Mouse (Mus musculus) MEL (cell line): ENCODE results near the gene Efcab5. TPM values are rescaled to one million over a fixed set of nuclear protein-coding genes. Genes with fewer than 3 reads are reported as not detected.

Experiments used
- DNase-seq: peaks from one replicate; pipeline ENCODE4 v3.0.0; 2011; ENCODE audit warnings: low read depth, low spot score
- H3K27ac ChIP-seq: 2 replicates; pipeline ENCODE4 v1.5.1; 2012; ENCODE audit warnings: low read depth, mild to moderate bottlenecking, control low read depth, low read length, moderate library complexity; ENCODE audit not compliant: control insufficient read depth
- H3K27me3 ChIP-seq, 2 experiments: fragments of 150-350 bp in 1 of 2; sonication (generic) in 1 of 2; 2 replicates each; pipeline ENCODE4 v1.6.1; 2012; ENCODE audit warnings: low read length in 2 of 2, mild to moderate bottlenecking in 2 of 2, improper control_type of control experiment in 1 of 2, moderate library complexity in 1 of 2; ENCODE audit not compliant: insufficient read depth in 2 of 2, control insufficient read depth in 1 of 2
- H3K36me3 ChIP-seq, 2 experiments: 2 replicates each; pipeline ENCODE4 v1.6.1; 2012 to 2014; ENCODE audit warnings: low read length in 2 of 2, improper control_type of control experiment in 1 of 2, inconsistent platforms in 1 of 2, mild to moderate bottlenecking in 1 of 2; ENCODE audit not compliant: insufficient read depth in 2 of 2, control insufficient read depth in 1 of 2
- H3K4me1 ChIP-seq, 2 experiments: fragments of 150-350 bp in 1 of 2; sonication (generic) in 1 of 2; 2 replicates each; pipeline ENCODE4 v1.6.1; 2012; ENCODE audit warnings: low read length in 2 of 2, improper control_type of control experiment in 1 of 2, mild to moderate bottlenecking in 1 of 2; ENCODE audit not compliant: insufficient read depth in 2 of 2, control insufficient read depth in 1 of 2
- H3K4me3 ChIP-seq, 2 experiments: fragments of 150-350 bp in 1 of 2; sonication (generic) in 1 of 2; 2 replicates each; pipeline ENCODE4 v1.5.1; 2012; ENCODE audit warnings: low read depth in 2 of 2, low read length in 2 of 2, mild to moderate bottlenecking in 2 of 2, moderate library complexity in 2 of 2, control low read depth in 1 of 2, improper control_type of control experiment in 1 of 2; ENCODE audit not compliant: control insufficient read depth in 1 of 2, insufficient read depth in 1 of 2
- H3K79me2 ChIP-seq: 2 replicates; pipeline ENCODE4 v1.6.1; 2012; ENCODE audit warnings: mild to moderate bottlenecking, low read length, moderate library complexity; ENCODE audit not compliant: control insufficient read depth, poor library complexity, insufficient read depth
- H3K9ac ChIP-seq: 2 replicates; pipeline ENCODE4 v1.6.1; 2012; ENCODE audit warnings: low read depth, mild to moderate bottlenecking, control low read depth, low read length, moderate library complexity; ENCODE audit not compliant: control insufficient read depth, poor library complexity, severe bottlenecking
- H3K9me3 ChIP-seq: fragments of 150-350 bp; sonication (generic); replicated peaks from 2 replicates; pipeline ENCODE4 v1.6.1; 2012; ENCODE audit warnings: mild to moderate bottlenecking, low read length, improper control_type of control experiment, moderate library complexity; ENCODE audit not compliant: insufficient read depth
- BHLHE40 ChIP-seq: IDR thresholded peaks from 2 replicates; pipeline ENCODE4 v1.6.1; 2012; ENCODE audit warnings: low read depth, mild to moderate bottlenecking, inconsistent platforms, low read length, improper control_type of control experiment, borderline replicate concordance
- CHD1 ChIP-seq: IDR thresholded peaks from 2 replicates; pipeline ENCODE4 v1.6.1; 2012; ENCODE audit warnings: low read depth, mild to moderate bottlenecking, inconsistent platforms, low read length, improper control_type of control experiment
- CHD2 ChIP-seq: IDR thresholded peaks from 2 replicates; pipeline ENCODE4 v1.6.1; 2011; ENCODE audit warnings: low read length, improper control_type of control experiment
- CTCF ChIP-seq, 3 experiments: IDR thresholded peaks in 2 of 3; conservative IDR thresholded peaks in 1 of 3; 2 replicates each; pipeline ENCODE4 v1.5.1; 2011 to 2012; ENCODE audit warnings: low read length in 3 of 3, low read depth in 2 of 3, mild to moderate bottlenecking in 2 of 3, improper control_type of control experiment in 1 of 3, inconsistent platforms in 1 of 3, mixed read lengths in 1 of 3, moderate library complexity in 1 of 3; ENCODE audit not compliant: control insufficient read depth in 1 of 3, insufficient read depth in 1 of 3, poor library complexity in 1 of 3, severe bottlenecking in 1 of 3
- E2F4 ChIP-seq: IDR thresholded peaks from 2 replicates; pipeline ENCODE4 v1.6.1; 2011; ENCODE audit warnings: low read depth, low read length, improper control_type of control experiment, borderline replicate concordance
- ETS1 ChIP-seq: IDR thresholded peaks from 2 replicates; pipeline ENCODE4 v1.6.1; 2012; ENCODE audit warnings: low read depth, mild to moderate bottlenecking, inconsistent platforms, low read length, improper control_type of control experiment, moderate library complexity
- GABPA ChIP-seq: IDR thresholded peaks from 2 replicates; pipeline ENCODE4 v1.6.1; 2012; ENCODE audit warnings: low read depth, mild to moderate bottlenecking, inconsistent platforms, low read length, improper control_type of control experiment, moderate library complexity
- GATA1 ChIP-seq: IDR thresholded peaks from 2 replicates; pipeline ENCODE4 v1.6.1; 2011; ENCODE audit warnings: low read depth, low read length, improper control_type of control experiment
- KAT2A ChIP-seq: conservative IDR thresholded peaks from 2 replicates; pipeline ENCODE4 v1.6.1; 2012; ENCODE audit warnings: low read depth, low read length, improper control_type of control experiment, inconsistent platforms
- MAFK ChIP-seq: IDR thresholded peaks from 2 replicates; pipeline ENCODE4 v1.6.1; 2011; ENCODE audit warnings: low read depth, mild to moderate bottlenecking, low read length, improper control_type of control experiment, borderline replicate concordance
- MAX ChIP-seq: IDR thresholded peaks from 2 replicates; pipeline ENCODE4 v1.6.1; 2011; ENCODE audit warnings: low read length, improper control_type of control experiment
- MAZ ChIP-seq: IDR thresholded peaks from 2 replicates; pipeline ENCODE4 v1.6.1; 2012; ENCODE audit warnings: low read depth, mild to moderate bottlenecking, inconsistent platforms, low read length, improper control_type of control experiment
- MXI1 ChIP-seq: IDR thresholded peaks from 2 replicates; pipeline ENCODE4 v1.6.1; 2011; ENCODE audit warnings: mild to moderate bottlenecking, low read depth, low read length, improper control_type of control experiment
- MYB ChIP-seq: IDR thresholded peaks from 2 replicates; pipeline ENCODE4 v1.6.1; 2011; ENCODE audit warnings: mild to moderate bottlenecking, low read depth, low read length, improper control_type of control experiment
- NELFE ChIP-seq: IDR thresholded peaks from 2 replicates; pipeline ENCODE4 v1.6.1; 2011; ENCODE audit warnings: low read depth, low read length, improper control_type of control experiment
- NRF1 ChIP-seq: IDR thresholded peaks from 2 replicates; pipeline ENCODE4 v1.6.1; 2014; ENCODE audit warnings: low read depth, mild to moderate bottlenecking, inconsistent platforms, low read length, improper control_type of control experiment, moderate library complexity; ENCODE audit not compliant: poor library complexity, insufficient read depth, severe bottlenecking
- POLR2A ChIP-seq, 2 experiments: IDR thresholded peaks; 2 replicates each; pipeline ENCODE4 v1.6.1; 2011 to 2012; ENCODE audit warnings: low read length in 2 of 2, mild to moderate bottlenecking in 2 of 2, control low read depth in 1 of 2, improper control_type of control experiment in 1 of 2, low read depth in 1 of 2, moderate library complexity in 1 of 2; ENCODE audit not compliant: control insufficient read depth in 1 of 2, insufficient read depth in 1 of 2, poor library complexity in 1 of 2
- POLR2AphosphoS2 ChIP-seq: IDR thresholded peaks from 2 replicates; pipeline ENCODE4 v1.6.1; 2011; ENCODE audit warnings: low read length, improper control_type of control experiment
- RCOR1 ChIP-seq: IDR thresholded peaks from 2 replicates; pipeline ENCODE4 v1.6.1; 2012; ENCODE audit warnings: low read depth, mild to moderate bottlenecking, inconsistent platforms, low read length, improper control_type of control experiment
- SIN3A ChIP-seq: IDR thresholded peaks from 2 replicates; pipeline ENCODE4 v1.6.1; 2012; ENCODE audit warnings: low read length, improper control_type of control experiment, inconsistent platforms
- SMC3 ChIP-seq: IDR thresholded peaks from 2 replicates; pipeline ENCODE4 v1.6.1; 2011; ENCODE audit warnings: low read depth, low read length, improper control_type of control experiment
- TAL1 ChIP-seq: IDR thresholded peaks from 2 replicates; pipeline ENCODE4 v1.6.1; 2012; ENCODE audit warnings: mild to moderate bottlenecking, inconsistent platforms, low read length, moderate library complexity, mixed read lengths
- TCF12 ChIP-seq: IDR thresholded peaks from 2 replicates; pipeline ENCODE4 v1.6.1; 2014; ENCODE audit warnings: low read depth, mild to moderate bottlenecking, inconsistent platforms, low read length, improper control_type of control experiment, moderate library complexity
- UBTF ChIP-seq: IDR thresholded peaks from 2 replicates; pipeline ENCODE4 v1.6.1; 2012; ENCODE audit warnings: low read depth, mild to moderate bottlenecking, inconsistent platforms, low read length, improper control_type of control experiment, moderate library complexity, borderline replicate concordance; ENCODE audit not compliant: insufficient read depth
- USF1 ChIP-seq: IDR thresholded peaks from 2 replicates; pipeline ENCODE4 v1.6.1; 2014; ENCODE audit warnings: low read depth, mild to moderate bottlenecking, inconsistent platforms, low read length, improper control_type of control experiment, moderate library complexity
- ZC3H11A ChIP-seq: IDR thresholded peaks from 2 replicates; pipeline ENCODE4 v1.6.1; 2012; ENCODE audit warnings: low read depth, mild to moderate bottlenecking, inconsistent platforms, low read length, improper control_type of control experiment
- ZKSCAN1 ChIP-seq: IDR thresholded peaks from 2 replicates; pipeline ENCODE4 v1.6.1; 2012; ENCODE audit warnings: low read depth, mild to moderate bottlenecking, inconsistent platforms, low read length, improper control_type of control experiment, moderate library complexity
- ZMIZ1 ChIP-seq: IDR thresholded peaks from 2 replicates; pipeline ENCODE4 v1.6.1; 2012; ENCODE audit warnings: low read depth, mild to moderate bottlenecking, inconsistent platforms, low read length, improper control_type of control experiment, moderate library complexity
- ZNF384 ChIP-seq: IDR thresholded peaks from 2 replicates; pipeline ENCODE4 v1.6.1; 2012; ENCODE audit warnings: low read depth, mild to moderate bottlenecking, inconsistent platforms, low read length, improper control_type of control experiment
- polyA plus RNA-seq, 2 experiments: library from polyadenylated mRNA; stranded (reverse) in 1 of 2; unstranded in 1 of 2; fragments of >175 nt in 1 of 2; fragments of >200 nt in 1 of 2; gene quantifications; 2 replicates each; pipeline versions ENCODE4 v1.2.1 to v1.2.4; 2012; ENCODE audit warnings: low replicate concordance in 2 of 2, low read depth in 1 of 2; ENCODE audit not compliant: insufficient read length in 2 of 2, insufficient read depth in 1 of 2, missing spikeins in 1 of 2
- total RNA-seq: library from RNA; depleted of rRNA; stranded (reverse); fragments of 300-350 nt; gene quantifications from 2 replicates; pipeline ENCODE4 v1.2.3, GENCODE M21; 2012

Efcab5 gene
- total and polyA plus RNA-seq, 3 experiments, result 0.27 to 0.29 TPM; not detected in 1

GRCm38 (mm10) chr11:77181528-77181927 is 7.2 kb downstream of the Efcab5 start:
- no peaks in the 10 kb centered on the region for H3K4me1 ChIP-seq
- H3K27me3 ChIP-seq, result no peaks in the 10 kb centered on the region
- no peaks in the 10 kb centered on the region for H3K9me3 ChIP-seq
- no peak overlapping the region for H3K9ac ChIP-seq
- TF ChIP-seq ZNF384 (no peak), ZMIZ1 (no peak), GABPA (no peak), MXI1 (no peak), MAZ (no peak), MAFK (no peak), CHD2 (no peak), RCOR1 (no peak), ZC3H11A (no peak), UBTF (no peak), E2F4 (no peak), POLR2AphosphoS2 (no peak), NELFE (no peak), ZKSCAN1 (no peak), USF1 (no peak)
- TF ChIP-seq, all 39 proteins: peak for 0
- Histone ChIP-seq H3K79me2 (no peaks in the 10 kb centered on the region), H3K27ac (no peak overlapping the region), H3K36me3 (peaks cover 0 to 2% of the 10 kb centered on the region in 2 experiments; a peak in 2 of 4 replicates), H3K4me3 (no peak overlapping the region)
- DNase-seq, result no peak

GRCm38 (mm10) chr11:77180886-77181285 is 7.9 kb downstream of the Efcab5 start:
- Histone ChIP-seq H3K4me3 (no peak overlapping the region), H3K9me3 (no peaks in the 10 kb centered on the region), H3K79me2 (no peaks in the 10 kb centered on the region), H3K27me3 (no peaks in the 10 kb centered on the region), H3K36me3 (peaks cover 0 to 2% of the 10 kb centered on the region in 2 experiments; a peak in 2 of 4 replicates), H3K9ac (no peak overlapping the region), H3K27ac (no peak overlapping the region), H3K4me1 (no peaks in the 10 kb centered on the region)
- TF ChIP-seq ETS1 (no peak), CHD1 (no peak), TAL1 (no peak), MAX (no peak), GATA1 (no peak), ZKSCAN1 (no peak), POLR2A (IDR thresholded peaks at IDR 0.05; ENCODE audit: control insufficient read depth in 1 of 2, insufficient read depth in 1 of 2, low read depth in 1 of 2, low read length in 2 of 2, poor library complexity in 1 of 2) (no peak), BHLHE40 (no peak), TCF12 (no peak), RCOR1 (no peak), SMC3 (no peak), ZC3H11A (no peak), MYB (no peak), CTCF (IDR thresholded peaks at IDR 0.05 in 2 of 3, conservative IDR thresholded peaks at IDR 0.05 in 1 of 3; ENCODE audit: control insufficient read depth in 1 of 3, insufficient read depth in 1 of 3, low read depth in 2 of 3, low read length in 3 of 3, poor library complexity in 1 of 3, severe bottlenecking in 1 of 3) (no peak), CHD2 (no peak), E2F4 (no peak), KAT2A (no peak), SIN3A (no peak), NELFE (no peak), NRF1 (no peak)
- no peak for DNase-seq
